Mouse (Mus musculus) forebrain, embryonic 16.5 days (tissue): ENCODE data around the gene Atf3. TPM values are rescaled to one million over a fixed set of nuclear protein-coding genes. Genes with fewer than 3 reads are reported as not detected.

ENCODE experiments used
- ATAC-seq: fragments of 200-750 bp; cut with Nextera tagmentation; 2 replicates; pipeline ENCODE4 v1.8.0; 2017; ENCODE audit warnings: mild to moderate bottlenecking, moderate library complexity
- H3K27ac ChIP-seq: fragments of 300-500 bp; sonication (generic); 2 replicates; pipeline ENCODE4 v1.5.1; 2014; ENCODE audit warnings: low read length, control low read depth
- H3K27me3 ChIP-seq: fragments of 300-500 bp; sonication (generic); replicated peaks from 2 replicates; pipeline ENCODE4 v1.6.1; 2014; ENCODE audit warnings: low read length; ENCODE audit not compliant: control insufficient read depth, insufficient read depth
- H3K36me3 ChIP-seq: fragments of 300-500 bp; sonication (generic); 2 replicates; pipeline ENCODE4 v1.6.1; 2014; ENCODE audit not compliant: control insufficient read depth, insufficient read depth
- H3K4me1 ChIP-seq: fragments of 300-500 bp; sonication (generic); replicated peaks from 2 replicates; pipeline ENCODE4 v1.6.1; 2014; ENCODE audit warnings: low read length; ENCODE audit not compliant: control insufficient read depth, insufficient read depth
- H3K4me2 ChIP-seq: fragments of 300-500 bp; sonication (generic); 2 replicates; pipeline ENCODE4 v1.6.1; 2014; ENCODE audit warnings: mild to moderate bottlenecking, low read length, control low read depth
- H3K4me3 ChIP-seq: fragments of 300-500 bp; sonication (generic); replicated peaks from 2 replicates; pipeline ENCODE4 v1.5.1; 2014; ENCODE audit warnings: mild to moderate bottlenecking, low read length, control low read depth
- H3K9ac ChIP-seq: fragments of 300-500 bp; sonication (generic); replicated peaks from 2 replicates; pipeline ENCODE4 v1.6.1; 2014; ENCODE audit warnings: low read depth, low read length, control low read depth
- H3K9me3 ChIP-seq: fragments of 300-500 bp; sonication (generic); 2 replicates; pipeline ENCODE4 v1.6.1; 2016; ENCODE audit warnings: low read length; ENCODE audit not compliant: control insufficient read depth
- WGBS: fragments of 180-500 bp; shearing (Covaris S2); extraction: QIAGEN DNeasy Blood & Tissue Kit; methylation state at CpG from one replicate; pipeline ENCODE4 v1.1.7; 2014; 5-methylcytosine and 5-hydroxymethylcytosine counted together
- polyA plus RNA-seq: library from polyadenylated mRNA; unstranded; fragments of >200 nt; fragmentation: Nextera tagmentation; extraction: Ambion mirVana; gene quantifications from 2 replicates; pipeline ENCODE4 v1.2.1, GENCODE M21; 2015

The Atf3 gene
- polyA plus RNA-seq, 1 experiment from 2014 or later = 0.95 TPM

- H3K36me3 ChIP-seq = no peaks in the 10 kb centered on the region
- WGBS = 86% methylated on average over 4 of the region's 4 CpGs
- no peak overlapping the region for H3K4me3 ChIP-seq
- H3K9me3 ChIP-seq = no peaks in the 10 kb centered on the region
- peaks cover 50% of the 10 kb centered on the region for H3K27me3 ChIP-seq
- no peak overlapping the region for H3K27ac ChIP-seq
- no peak overlapping the region for H3K9ac ChIP-seq
- peaks cover 32% of the 10 kb centered on the region for H3K4me1 ChIP-seq
- ATAC-seq = no peak
- H3K4me2 ChIP-seq = no peak overlapping the region
Measured at GRCm38 (mm10) chr1:191180397-191180796, 37.4 kb downstream of the Atf3 start.

- H3K4me3 ChIP-seq = no peak overlapping the region
- H3K27me3 ChIP-seq = peaks cover 47% of the 10 kb centered on the region
- no peak overlapping the region for H3K27ac ChIP-seq
- WGBS = 36% methylated on average over 2 of the region's 2 CpGs
- no peak for ATAC-seq
- peaks cover 26% of the 10 kb centered on the region for H3K4me1 ChIP-seq
- H3K9me3 ChIP-seq = no peaks in the 10 kb centered on the region
- H3K9ac ChIP-seq = no peak overlapping the region
- H3K4me2 ChIP-seq = no peak overlapping the region
- no peaks in the 10 kb centered on the region for H3K36me3 ChIP-seq
Measured at GRCm38 (mm10) chr1:191179846-191180245, 38.0 kb downstream of the Atf3 start.

- peaks cover 36% of the 10 kb centered on the region for H3K27me3 ChIP-seq
- WGBS = 41% methylated on average over 15 of the region's 15 CpGs
Measured at GRCm38 (mm10) chr1:191178511-191179188, 39.2 kb downstream of the Atf3 start.

GRCm38 (mm10) chr1:191176887-191177286 lies 41.0 kb downstream of the Atf3 start:
- no peaks in the 10 kb centered on the region for H3K36me3 ChIP-seq
- H3K4me1 ChIP-seq = no peaks in the 10 kb centered on the region
- no peak for ATAC-seq
- no peak overlapping the region for H3K4me2 ChIP-seq
- WGBS = 79% methylated on average over 7 of the region's 7 CpGs
- H3K4me3 ChIP-seq = no peak overlapping the region
- H3K9me3 ChIP-seq = no peaks in the 10 kb centered on the region
- peaks cover 22% of the 10 kb centered on the region for H3K27me3 ChIP-seq
- H3K9ac ChIP-seq = no peak overlapping the region
- H3K27ac ChIP-seq = no peak overlapping the region

More at GRCm38 (mm10) chr1:191178511-191179188, 39.2 kb downstream of the Atf3 start:
- peaks cover 15% of the 10 kb centered on the region for H3K4me1 ChIP-seq
- no peak overlapping the region for H3K4me3 ChIP-seq
- no peak overlapping the region for H3K9ac ChIP-seq
- no peaks in the 10 kb centered on the region for H3K36me3 ChIP-seq
- H3K9me3 ChIP-seq = no peaks in the 10 kb centered on the region
- no peak overlapping the region for H3K4me2 ChIP-seq
- ATAC-seq = no peak
- H3K27ac ChIP-seq = no peak overlapping the region

GRCm38 (mm10) chr1:191172487-191172886 lies 45.4 kb downstream of the Atf3 start:
- WGBS = 19% methylated on average over 6 of the region's 6 CpGs
- H3K4me3 ChIP-seq = no peak overlapping the region
- no peak overlapping the region for H3K9ac ChIP-seq
- H3K4me2 ChIP-seq = no peak overlapping the region
- no peak overlapping the region for H3K27ac ChIP-seq
- no peak for ATAC-seq
- no peaks in the 10 kb centered on the region for H3K9me3 ChIP-seq
- H3K27me3 ChIP-seq = no peaks in the 10 kb centered on the region
- no peaks in the 10 kb centered on the region for H3K36me3 ChIP-seq
- no peaks in the 10 kb centered on the region for H3K4me1 ChIP-seq

GRCm38 (mm10) chr1:191170444-191170843 lies 47.4 kb downstream of the Atf3 start:
- Histone ChIP-seq H3K4me3 (no peak overlapping the region), H3K27ac (no peak overlapping the region), H3K9me3 (no peaks in the 10 kb centered on the region), H3K36me3 (no peaks in the 10 kb centered on the region), H3K9ac (no peak overlapping the region), H3K27me3 (no peaks in the 10 kb centered on the region), H3K4me1 (no peaks in the 10 kb centered on the region), H3K4me2 (no peak overlapping the region)
- no peak for ATAC-seq
- 76% methylated on average over 2 of the region's 2 CpGs for WGBS

GRCm38 (mm10) chr1:191166189-191166588 lies 51.6 kb downstream of the Atf3 start:
- no peaks in the 10 kb centered on the region for H3K4me1 ChIP-seq
- H3K4me2 ChIP-seq = no peak overlapping the region
- no peak for ATAC-seq
- H3K27ac ChIP-seq = no peak overlapping the region
- WGBS = 87% methylated on average over 4 of the region's 4 CpGs
- H3K9ac ChIP-seq = no peak overlapping the region
- no peaks in the 10 kb centered on the region for H3K36me3 ChIP-seq
- H3K9me3 ChIP-seq = no peaks in the 10 kb centered on the region
- H3K27me3 ChIP-seq = no peaks in the 10 kb centered on the region
- no peak overlapping the region for H3K4me3 ChIP-seq

- ATAC-seq = no peak
- Histone ChIP-seq H3K9ac (no peak within 1 kb of the TSS), H3K4me3 (no peak within 1 kb of the TSS), H3K27me3 (no peaks in the 10 kb centered on the region), H3K4me1 (no peaks in the 10 kb centered on the region), H3K27ac (no peak within 1 kb of the TSS), H3K36me3 (no peaks in the 10 kb centered on the region), H3K9me3 (no peaks in the 10 kb centered on the region), H3K4me2 (no peak within 1 kb of the TSS)
- 88% methylated on average over 3 of the region's 3 CpGs for WGBS
Measured at GRCm38 (mm10) chr1:191164717-191165116, 53.1 kb downstream of the Atf3 start, which contains the start of gene Fam71a. TSS of gene Fam71a (minus strand) at chr1:191164817.

- no peaks in the 10 kb centered on the region for H3K4me1 ChIP-seq
- 72% methylated on average over 3 of the region's 3 CpGs for WGBS
- no peak overlapping the region for H3K4me3 ChIP-seq
- no peak overlapping the region for H3K9ac ChIP-seq
- H3K27me3 ChIP-seq = no peaks in the 10 kb centered on the region
- ATAC-seq = no peak
- H3K9me3 ChIP-seq = no peaks in the 10 kb centered on the region; the same call in 1 of the 2 replicates
- H3K4me2 ChIP-seq = no peak overlapping the region
- no peaks in the 10 kb centered on the region for H3K36me3 ChIP-seq
- no peak overlapping the region for H3K27ac ChIP-seq
Measured at GRCm38 (mm10) chr1:191154314-191154713, 63.5 kb downstream of the Atf3 start.
